Mouse (Mus musculus): ENCODE data around the gene Hsd17b6. TPM values are rescaled to one million over a fixed set of nuclear protein-coding genes. Genes with fewer than 3 reads are reported as not detected.

Hsd17b6 gene
- total and polyA plus RNA-seq, 3 experiments: 0.15 TPM; not detected in 2

- TF ChIP-seq KAT2A (conservative IDR thresholded peaks at IDR 0.05; ENCODE audit: low read depth, low read length) (peak; percentile 86), ETS1 (IDR thresholded peaks at IDR 0.05; ENCODE audit: low read depth, low read length) (no peak), BHLHE40 (IDR thresholded peaks at IDR 0.05; ENCODE audit: borderline replicate concordance, low read depth, low read length) (no peak), MAFK (IDR thresholded peaks at IDR 0.05; ENCODE audit: borderline replicate concordance, low read depth, low read length) (no peak), RCOR1 (IDR thresholded peaks at IDR 0.05; ENCODE audit: low read depth, low read length) (no peak), HCFC1 (IDR thresholded peaks at IDR 0.05; ENCODE audit: low read depth, low read length) (peak; percentile 99)
Observed at GRCm38 (mm10) chr10:128015068-128015934, 7.9 kb upstream of the Hsd17b6 start, which contains the start of gene Prim1 (continued).

GRCm38 (mm10) chr10:128009735-128010134, 2.3 kb upstream of the Hsd17b6 start:
- no peak overlapping the region for H3K4me3 ChIP-seq (ENCODE audit: control insufficient read depth in 1 of 2, insufficient read depth in 1 of 2, low read depth in 2 of 2, low read length in 2 of 2)
- H3K27ac ChIP-seq (ENCODE audit: control insufficient read depth, low read depth, low read length): no peak overlapping the region
- TF ChIP-seq ELF1 (IDR thresholded peaks at IDR 0.05; ENCODE audit: low read depth, low read length) (no peak), USF2 (IDR thresholded peaks at IDR 0.05; ENCODE audit: borderline replicate concordance in 1 of 2, insufficient read depth in 1 of 2, low read depth in 1 of 2, low read length in 2 of 2) (no peak), CHD1 (IDR thresholded peaks at IDR 0.05; ENCODE audit: low read depth, low read length) (no peak), CHD2 (IDR thresholded peaks at IDR 0.05; ENCODE audit: low read length) (no peak), NRF1 (IDR thresholded peaks at IDR 0.05; ENCODE audit: insufficient read depth, low read depth, low read length, poor library complexity, severe bottlenecking) (no peak), NELFE (IDR thresholded peaks at IDR 0.05; ENCODE audit: low read depth, low read length) (no peak), E2F4 (IDR thresholded peaks at IDR 0.05; ENCODE audit: borderline replicate concordance, low read depth, low read length) (no peak), TAL1 (IDR thresholded peaks at IDR 0.05; ENCODE audit: low read length) (no peak), SIN3A (IDR thresholded peaks at IDR 0.05; ENCODE audit: low read length) (no peak), POLR2A (IDR thresholded peaks at IDR 0.05; ENCODE audit: control insufficient read depth in 1 of 2, insufficient read depth in 1 of 2, low read depth in 1 of 2, low read length in 2 of 2, poor library complexity in 1 of 2) (no peak), ZKSCAN1 (IDR thresholded peaks at IDR 0.05; ENCODE audit: low read depth, low read length) (no peak), RCOR1 (IDR thresholded peaks at IDR 0.05; ENCODE audit: low read depth, low read length) (no peak), MEF2A (IDR thresholded peaks at IDR 0.05; ENCODE audit: extremely low read depth, insufficient replicate concordance, low read depth, low read length, poor library complexity, severe bottlenecking) (no peak), USF1 (IDR thresholded peaks at IDR 0.05; ENCODE audit: low read depth, low read length) (no peak), RAD21 (IDR thresholded peaks at IDR 0.05; ENCODE audit: low read depth, low read length) (no peak), JUND (IDR thresholded peaks at IDR 0.05; ENCODE audit: low read depth, low read length) (no peak), BHLHE40 (IDR thresholded peaks at IDR 0.05; ENCODE audit: borderline replicate concordance, low read depth, low read length) (no peak), POLR2AphosphoS2 (IDR thresholded peaks at IDR 0.05; ENCODE audit: low read length) (no peak), MAFK (IDR thresholded peaks at IDR 0.05; ENCODE audit: borderline replicate concordance, low read depth, low read length) (no peak), CTCF (IDR thresholded peaks at IDR 0.05 in 2 of 3, conservative IDR thresholded peaks at IDR 0.05 in 1 of 3; ENCODE audit: control insufficient read depth in 1 of 3, insufficient read depth in 1 of 3, low read depth in 2 of 3, low read length in 3 of 3, poor library complexity in 1 of 3, severe bottlenecking in 1 of 3) (no peak)
- H3K27me3 ChIP-seq (ENCODE audit: control insufficient read depth in 1 of 2, insufficient read depth in 2 of 2, low read length in 2 of 2): peaks cover 0 to 4% of the 10 kb centered on the region in 2 experiments; a peak in 2 of 4 replicates
- no peaks in the 10 kb centered on the region for H3K79me2 ChIP-seq (ENCODE audit: control insufficient read depth, insufficient read depth, low read length, poor library complexity)
- no peaks in the 10 kb centered on the region for H3K9me3 ChIP-seq (replicated peaks; ENCODE audit: insufficient read depth, low read length)
- no peak overlapping the region for H3K9ac ChIP-seq (ENCODE audit: control insufficient read depth, low read depth, low read length, poor library complexity, severe bottlenecking)
- H3K4me1 ChIP-seq (ENCODE audit: control insufficient read depth in 1 of 2, insufficient read depth in 2 of 2, low read length in 2 of 2): no peaks in the 10 kb centered on the region
- no peak for DNase-seq (ENCODE audit: low read depth, low spot score)
- no peaks in the 10 kb centered on the region; a peak in 1 of 4 replicates for H3K36me3 ChIP-seq (ENCODE audit: control insufficient read depth in 1 of 2, insufficient read depth in 2 of 2, low read length in 2 of 2)
